Mouse (Mus musculus) brain, embryonic 14.5 days (tissue): ENCODE measurements around the gene Agrn. TPM values are rescaled to one million over a fixed set of nuclear protein-coding genes. Genes with fewer than 3 reads are reported as not detected.

Experiments
- DNase-seq: peaks from one replicate; pipeline ENCODE4 v3.0.0-alpha.2; 2011; ENCODE audit warnings: low read depth
- CTCF ChIP-seq: fragments of 200-500 bp; IDR thresholded peaks from 2 replicates; pipeline ENCODE4 v1.5.1; 2012; ENCODE audit warnings: inconsistent platforms, mild to moderate bottlenecking, moderate library complexity, borderline replicate concordance; ENCODE audit not compliant: insufficient read depth, insufficient read length; ENCODE audit errors: extremely low read depth
- POLR2A ChIP-seq: fragments of 200-500 bp; IDR thresholded peaks from 2 replicates; pipeline ENCODE4 v1.6.1; 2012; ENCODE audit warnings: mild to moderate bottlenecking, inconsistent platforms, borderline replicate concordance; ENCODE audit not compliant: poor library complexity, insufficient read depth, insufficient read length, severe bottlenecking; ENCODE audit errors: extremely low read depth
- polyA plus RNA-seq: library from polyadenylated mRNA; depleted of rRNA; stranded (reverse); fragments of >200 nt; gene quantifications from 2 replicates; pipeline ENCODE4 v1.2.3, GENCODE M21; 2012

Agrn gene
- polyA plus RNA-seq, 1 experiment = 475 TPM

DNA sequence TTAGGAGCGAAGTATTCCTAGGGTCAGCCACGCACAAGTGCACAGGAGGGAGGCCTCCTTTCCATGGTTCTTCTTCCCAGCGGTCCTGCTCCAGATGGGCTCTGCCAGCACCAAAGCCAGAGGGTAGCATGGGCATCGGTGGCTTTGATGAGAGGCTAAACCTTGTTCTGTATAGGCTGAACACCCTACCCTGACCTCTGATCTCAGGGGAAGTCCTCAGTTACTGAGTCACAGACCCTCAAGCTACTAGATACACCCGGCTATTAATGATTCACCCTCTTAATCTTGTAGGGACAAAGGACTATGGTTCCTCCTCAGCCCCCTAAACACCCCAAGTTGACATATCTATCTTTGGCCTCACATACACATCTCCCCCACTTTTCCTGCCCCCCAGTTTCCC, 3.4 kb downstream of the Agrn start:
- no peak for DNase-seq
- no peak for TF ChIP-seq CTCF
- no peak for TF ChIP-seq POLR2A

GRCm38 (mm10) chr4:156193200-156193590, 4.1 kb downstream of the Agrn start:
- no peak for TF ChIP-seq POLR2A
- no peak for TF ChIP-seq CTCF
- no peak for DNase-seq

- DNase-seq = peak; percentile 65
- TF ChIP-seq CTCF = no peak
- TF ChIP-seq POLR2A = no peak
Measured at GRCm38 (mm10) chr4:156192421-156193199, 4.7 kb downstream of the Agrn start.

DNA sequence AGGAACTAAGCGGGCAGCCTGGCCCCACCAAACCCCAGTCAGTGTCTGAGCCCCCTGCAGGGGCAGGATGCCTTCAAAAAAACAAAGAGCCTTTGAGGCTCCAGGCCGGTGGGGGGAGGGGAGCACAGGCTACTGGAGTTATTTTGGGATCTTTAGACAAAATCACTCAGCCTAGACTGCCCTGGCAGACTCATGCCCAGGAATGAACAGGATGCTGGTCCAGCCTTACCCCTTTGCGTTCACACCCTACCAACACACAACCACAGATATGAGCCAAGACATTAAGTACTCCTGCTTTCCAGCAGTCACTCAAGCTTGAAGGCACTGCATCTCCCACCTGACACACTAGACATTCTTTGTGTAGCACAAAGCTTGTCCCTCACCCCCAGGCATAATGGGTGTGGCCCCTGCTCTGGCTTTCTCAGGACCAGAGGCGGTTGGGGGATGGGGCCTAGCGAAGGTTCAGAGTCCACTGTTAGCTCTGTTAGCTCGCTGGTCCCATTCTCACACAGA, 8.4 kb downstream of the Agrn start:
- TF ChIP-seq CTCF (no peak), POLR2A (no peak)

DNA sequence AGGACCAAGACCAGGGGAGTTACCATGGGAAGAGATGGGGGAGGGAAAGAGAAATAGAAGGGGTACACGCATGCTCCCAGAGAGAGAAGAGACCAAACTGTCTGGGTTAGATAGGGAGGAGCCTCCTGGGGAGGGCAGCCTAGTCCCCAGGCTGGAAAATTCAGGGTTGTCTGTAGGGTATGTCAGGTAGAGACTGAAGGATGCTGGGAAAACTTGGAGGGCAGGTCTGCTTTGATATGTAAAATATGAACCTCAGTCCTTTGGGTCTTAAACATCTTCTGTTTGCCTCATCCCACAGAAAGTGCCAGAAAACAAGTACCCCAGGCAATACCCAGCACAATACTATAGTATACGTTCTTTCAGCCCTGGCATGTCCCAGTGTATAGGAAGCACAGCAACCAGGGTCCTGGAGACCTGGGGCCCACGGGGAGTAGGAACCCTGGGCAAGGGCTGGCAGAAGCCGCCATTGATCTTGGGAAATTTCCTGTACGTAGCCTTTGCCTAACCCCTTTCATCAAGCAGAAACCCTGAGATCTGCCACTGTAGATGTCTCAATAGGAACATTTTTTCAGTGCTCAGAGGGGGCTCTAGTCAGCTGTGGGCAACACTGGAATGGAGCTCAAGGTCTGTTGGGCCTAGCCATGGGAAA, 9.0 kb downstream of the Agrn start:
- TF ChIP-seq POLR2A (no peak), CTCF (no peak)
- DNase-seq = no peak

More for the DNA sequence above, 8.4 kb downstream of the Agrn start:
- DNase-seq = peak; percentile 88

GRCm38 (mm10) chr4:156185950-156186850, 11.1 kb downstream of the Agrn start:
- 0 out of 2 replicates have a peak, but pooled peaks have one; percentile 17 for TF ChIP-seq POLR2A
- TF ChIP-seq CTCF = no peak
- peak; percentile 89 for DNase-seq

DNA sequence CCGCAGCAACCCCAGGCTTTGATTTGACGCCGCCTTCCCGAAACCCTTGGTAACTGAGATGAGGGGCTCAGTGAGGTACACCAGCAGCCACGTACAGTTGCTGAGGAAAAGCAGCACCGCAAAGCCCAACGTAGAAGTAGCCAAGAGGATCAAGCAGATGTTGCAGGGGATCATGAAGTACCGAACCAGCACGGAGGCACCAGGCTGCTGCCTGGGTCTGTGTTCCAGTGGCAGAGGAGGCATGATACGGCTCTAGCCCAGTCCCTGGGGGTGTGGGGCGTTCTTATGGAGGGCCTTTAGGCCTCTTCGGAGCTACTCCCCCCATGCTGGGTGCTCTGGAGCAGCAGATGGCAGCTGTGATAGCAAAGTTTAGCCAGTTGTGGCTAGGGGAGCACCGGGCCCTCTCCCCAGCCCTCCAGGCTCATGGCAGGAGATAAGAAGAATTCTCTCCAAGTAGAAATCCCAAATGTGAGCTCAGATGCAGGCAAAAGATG, 11.8 kb downstream of the Agrn start:
- no peak for TF ChIP-seq CTCF
- TF ChIP-seq POLR2A = no peak
- DNase-seq = peak; percentile 42

DNA sequence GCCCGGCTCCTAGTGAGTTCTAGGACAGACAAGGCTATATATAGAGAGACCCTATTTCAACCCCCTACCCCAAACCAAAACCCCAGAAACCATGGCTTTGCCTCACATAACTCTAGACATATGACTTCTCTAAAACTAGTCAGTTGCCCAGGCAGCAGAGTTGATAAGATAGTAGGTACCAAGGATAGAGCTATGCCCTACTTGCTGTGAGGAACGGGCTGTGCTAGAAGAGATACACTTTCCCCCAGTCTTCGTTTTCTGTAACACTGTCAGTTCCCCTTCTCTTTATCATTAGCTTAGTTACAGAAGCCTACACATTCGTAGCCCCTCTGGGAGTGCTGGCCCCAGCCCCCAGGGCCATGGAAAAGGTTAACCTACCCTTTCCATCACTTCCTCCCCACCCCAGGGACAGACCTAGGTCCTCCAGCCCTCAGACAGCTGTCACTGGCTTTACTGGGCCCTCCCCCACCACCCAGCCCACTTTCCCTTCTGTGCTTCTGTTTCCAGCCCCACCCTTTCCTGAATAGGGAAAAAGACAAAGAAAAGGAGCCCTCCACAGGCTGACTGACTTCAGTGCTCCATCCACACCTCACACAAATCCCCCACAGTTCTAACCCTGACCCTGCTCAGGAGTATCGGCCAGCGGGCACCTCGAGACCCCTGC, 12.9 kb downstream of the Agrn start:
- no peak for TF ChIP-seq CTCF
- no peak for TF ChIP-seq POLR2A
- peak; percentile 37 for DNase-seq

DNA sequence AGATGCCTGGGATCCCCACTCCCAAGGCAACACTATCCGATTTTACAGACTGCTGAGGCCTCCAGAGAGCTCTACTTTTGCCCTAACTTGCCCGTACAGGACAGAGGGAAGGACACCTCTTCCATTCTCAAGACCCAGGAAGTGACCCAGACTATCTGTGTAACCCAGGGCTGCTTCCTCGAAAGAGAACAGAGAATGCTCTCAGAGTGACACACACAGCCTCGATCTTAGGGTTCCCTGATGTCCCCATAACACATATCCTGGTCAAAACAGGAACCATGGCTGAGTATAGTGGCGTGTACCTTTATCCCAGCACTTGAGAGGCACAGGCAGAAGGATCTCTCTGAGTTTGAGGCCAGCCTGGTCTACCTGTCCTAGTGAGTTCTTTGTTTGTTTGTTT, 13.5 kb downstream of the Agrn start:
- TF ChIP-seq CTCF (no peak), POLR2A (no peak)
- DNase-seq = no peak

DNA sequence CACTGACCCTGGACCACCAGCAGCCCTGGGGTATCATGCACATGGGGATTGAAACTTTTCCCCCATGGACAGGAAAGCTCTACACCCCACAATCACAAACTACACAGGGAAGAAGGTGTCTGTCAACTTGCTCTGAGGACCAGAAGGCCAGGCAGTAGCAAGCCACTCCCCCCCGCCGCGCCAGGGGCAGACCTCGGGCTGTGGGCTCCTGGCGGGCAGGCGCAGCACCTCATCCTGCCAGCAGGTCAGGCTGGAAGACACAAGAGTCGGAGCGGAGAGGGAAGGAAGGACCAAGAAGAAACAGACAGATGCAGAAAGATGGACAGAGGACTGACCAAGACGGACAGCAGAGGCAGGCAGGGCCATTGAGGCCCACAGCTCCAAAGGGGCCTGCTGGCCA, 19.7 kb downstream of the Agrn start:
- no peak for DNase-seq
- TF ChIP-seq POLR2A = no peak
- TF ChIP-seq CTCF = no peak

DNA sequence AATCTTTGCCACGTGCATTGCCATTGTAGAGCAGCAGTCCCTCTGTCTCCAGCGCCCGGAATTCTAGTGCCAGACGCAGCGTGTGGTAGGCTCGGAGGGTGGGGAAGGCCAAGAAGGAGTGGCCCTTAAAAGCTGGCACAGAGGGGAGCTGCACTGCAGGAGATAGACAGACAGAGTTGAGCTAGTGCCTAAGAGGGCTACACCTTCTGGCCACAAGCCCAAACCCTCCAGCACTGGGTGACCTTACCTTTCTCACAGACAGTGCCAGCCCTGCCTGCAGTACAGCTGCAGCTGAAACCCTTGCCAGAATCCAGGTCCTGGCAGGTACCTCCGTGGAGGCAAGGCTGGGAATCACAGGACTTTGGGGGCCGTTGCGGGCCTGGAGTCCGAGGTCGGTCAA, 25.5 kb downstream of the Agrn start:
- TF ChIP-seq POLR2A = no peak
- no peak for TF ChIP-seq CTCF
- DNase-seq = no peak
